Mouse (Mus musculus) layer of hippocampus, adult 2 months (tissue): ENCODE measurements around the gene Trim58. TPM values are rescaled to one million over a fixed set of nuclear protein-coding genes. Genes with fewer than 3 reads are reported as not detected.

Experiments
- DNase-seq, 2 experiments: peaks; one replicate each; pipeline ENCODE4 v3.0.0; 2022; ENCODE audit warnings: low spot score in 2 of 2
- H3K27ac ChIP-seq: fragments of 200-600 bp; 2 replicates; pipeline ENCODE4 v1.8.1; 2022
- H3K4me3 ChIP-seq: fragments of 200-600 bp; 2 replicates; pipeline ENCODE4 v1.8.1; 2022; ENCODE audit warnings: mild to moderate bottlenecking
- CTCF ChIP-seq: fragments of 200-600 bp; conservative IDR thresholded peaks from 2 replicates; pipeline ENCODE4 v1.8.1; 2022; ENCODE audit warnings: antibody characterized with exemption, mild to moderate bottlenecking, moderate library complexity
- long read RNA-seq, 2 experiments: library from polyadenylated mRNA; stranded (forward); transcript quantifications; one replicate each; pipeline ENCODE4 v2.0.0; 2021; ENCODE audit warnings: borderline mapping rate in 2 of 2
- total RNA-seq, 2 experiments: library from RNA; stranded (reverse); gene quantifications; 2 replicates each; pipeline ENCODE4 v1.2.3; 2021

The Trim58 gene
- not detected for total RNA-seq
- long read RNA-seq, experiment 1, result 0 reads
- long read RNA-seq, experiment 2, partial matches to known transcripts, result 0 of 1 reads
- long read RNA-seq, experiment 2, other reads (novel, unspliced or antisense), result 0 of 1 reads

GRCm38 (mm10) chr11:58640272-58640867, at the start of gene Trim58:
Gene Trim58, plus strand, starts transcription at chr11:58640465.
- TF ChIP-seq CTCF, result no peak
- no peak for DNase-seq
- Histone ChIP-seq H3K27ac (no peak within 1 kb of the TSS), H3K4me3 (peak within 1 kb of the TSS; percentile 50)

- Histone ChIP-seq H3K27ac (no peak within 1 kb of the TSS), H3K4me3 (no peak within 1 kb of the TSS)
- no peak for TF ChIP-seq CTCF
- DNase-seq, result no peak
Observed at GRCm38 (mm10) chr11:58594814-58595213, 45.5 kb upstream of the Trim58 start, which contains the start of gene Olfr324. Gene Olfr324, plus strand, starts transcription at chr11:58595114.

- H3K4me3 ChIP-seq, result no peak overlapping the region
- no peak for TF ChIP-seq CTCF
- DNase-seq, result no peak
- H3K27ac ChIP-seq, result no peak overlapping the region
Observed at GRCm38 (mm10) chr11:58597837-58598236, 42.4 kb upstream of the Trim58 start.

- Histone ChIP-seq H3K4me3 (no peak overlapping the region), H3K27ac (no peak overlapping the region)
- DNase-seq, result no peak
- TF ChIP-seq CTCF, result no peak
Observed at GRCm38 (mm10) chr11:58602062-58602461, 38.2 kb upstream of the Trim58 start.

- no peak for TF ChIP-seq CTCF
- H3K27ac ChIP-seq, result no peak overlapping the region
- DNase-seq, result no peak
- no peak overlapping the region for H3K4me3 ChIP-seq
Observed at GRCm38 (mm10) chr11:58602800-58603560, 37.3 kb upstream of the Trim58 start.

GRCm38 (mm10) chr11:58604688-58605087, 35.6 kb upstream of the Trim58 start:
- TF ChIP-seq CTCF, result no peak
- no peak overlapping the region for H3K27ac ChIP-seq
- no peak for DNase-seq
- H3K4me3 ChIP-seq, result no peak overlapping the region

- no peak for DNase-seq
- TF ChIP-seq CTCF, result no peak
- Histone ChIP-seq H3K4me3 (no peak overlapping the region), H3K27ac (no peak overlapping the region)
Observed at GRCm38 (mm10) chr11:58605228-58605627, 35.0 kb upstream of the Trim58 start.

- Histone ChIP-seq H3K27ac (no peak overlapping the region), H3K4me3 (no peak overlapping the region)
- TF ChIP-seq CTCF, result no peak
- DNase-seq, result no peak
Observed at GRCm38 (mm10) chr11:58606177-58606919, 33.9 kb upstream of the Trim58 start.

- TF ChIP-seq CTCF, result no peak
- DNase-seq, result no peak
- H3K4me3 ChIP-seq, result no peak overlapping the region
- no peak overlapping the region for H3K27ac ChIP-seq
Observed at GRCm38 (mm10) chr11:58607030-58607429, 33.2 kb upstream of the Trim58 start.

GRCm38 (mm10) chr11:58613359-58613758, 26.9 kb upstream of the Trim58 start:
- DNase-seq, result no peak
- no peak for TF ChIP-seq CTCF

GRCm38 (mm10) chr11:58614526-58614925, 25.7 kb upstream of the Trim58 start:
- H3K4me3 ChIP-seq, result no peak overlapping the region
- DNase-seq, result no peak
- no peak overlapping the region for H3K27ac ChIP-seq
- TF ChIP-seq CTCF, result no peak

More at GRCm38 (mm10) chr11:58613359-58613758, 26.9 kb upstream of the Trim58 start:
- no peak overlapping the region for H3K4me3 ChIP-seq
- no peak overlapping the region for H3K27ac ChIP-seq

GRCm38 (mm10) chr11:58615975-58616374, 24.3 kb upstream of the Trim58 start, which contains the start of gene 2210407C18Rik:
Gene 2210407C18Rik, minus strand, starts transcription at chr11:58616075.
- Histone ChIP-seq H3K27ac (no peak within 1 kb of the TSS), H3K4me3 (no peak within 1 kb of the TSS)
- TF ChIP-seq CTCF, result no peak
- DNase-seq, result no peak

- TF ChIP-seq CTCF, result no peak
- DNase-seq, result no peak
- H3K4me3 ChIP-seq, result no peak overlapping the region
- peak overlapping the region; percentile 84 for H3K27ac ChIP-seq
Observed at GRCm38 (mm10) chr11:58618369-58618768, 21.9 kb upstream of the Trim58 start.
